Mouse (Mus musculus): ENCODE measurements at regions not wholly inside any gene's neighbourhood (a gene's known extent, or its start where the extent isn't known, plus 50 kb on each side); places are given as distances from the start of the nearest gene placed in this dataset.

- Histone ChIP-seq H3K9me3 (ENCODE audit: control insufficient read depth, low read length) (no peaks in the 10 kb centered on the region), H3K4me3 (replicated peaks) (no peak overlapping the region), H3K4me1 (ENCODE audit: control insufficient read depth) (no peaks in the 10 kb centered on the region), H3K36me3 (ENCODE audit: control insufficient read depth) (no peaks in the 10 kb centered on the region), H3K27me3 (ENCODE audit: control insufficient read depth) (no peaks in the 10 kb centered on the region)
- TF ChIP-seq GATA1 (IDR thresholded peaks at IDR 0.05; ENCODE audit: low read length) (no peak), TAL1 (IDR thresholded peaks at IDR 0.05; ENCODE audit: low read length) (no peak)
Measured at GRCm38 (mm10) chr2:75442632-75443031, 216.4 kb upstream of the Hnrnpa3 start.

- Histone ChIP-seq H3K36me3 (ENCODE audit: control insufficient read depth) (no peaks in the 10 kb centered on the region), H3K27me3 (ENCODE audit: control insufficient read depth) (no peaks in the 10 kb centered on the region), H3K4me3 (replicated peaks) (no peak overlapping the region), H3K4me1 (ENCODE audit: control insufficient read depth) (no peaks in the 10 kb centered on the region; the same call in 1 of the 2 replicates), H3K9me3 (ENCODE audit: control insufficient read depth, low read length) (no peaks in the 10 kb centered on the region)
- TF ChIP-seq GATA1 (IDR thresholded peaks at IDR 0.05; ENCODE audit: low read length) (no peak), TAL1 (IDR thresholded peaks at IDR 0.05; ENCODE audit: low read length) (no peak)
Measured at GRCm38 (mm10) chr2:75445189-75445588, 213.9 kb upstream of the Hnrnpa3 start.

DNA sequence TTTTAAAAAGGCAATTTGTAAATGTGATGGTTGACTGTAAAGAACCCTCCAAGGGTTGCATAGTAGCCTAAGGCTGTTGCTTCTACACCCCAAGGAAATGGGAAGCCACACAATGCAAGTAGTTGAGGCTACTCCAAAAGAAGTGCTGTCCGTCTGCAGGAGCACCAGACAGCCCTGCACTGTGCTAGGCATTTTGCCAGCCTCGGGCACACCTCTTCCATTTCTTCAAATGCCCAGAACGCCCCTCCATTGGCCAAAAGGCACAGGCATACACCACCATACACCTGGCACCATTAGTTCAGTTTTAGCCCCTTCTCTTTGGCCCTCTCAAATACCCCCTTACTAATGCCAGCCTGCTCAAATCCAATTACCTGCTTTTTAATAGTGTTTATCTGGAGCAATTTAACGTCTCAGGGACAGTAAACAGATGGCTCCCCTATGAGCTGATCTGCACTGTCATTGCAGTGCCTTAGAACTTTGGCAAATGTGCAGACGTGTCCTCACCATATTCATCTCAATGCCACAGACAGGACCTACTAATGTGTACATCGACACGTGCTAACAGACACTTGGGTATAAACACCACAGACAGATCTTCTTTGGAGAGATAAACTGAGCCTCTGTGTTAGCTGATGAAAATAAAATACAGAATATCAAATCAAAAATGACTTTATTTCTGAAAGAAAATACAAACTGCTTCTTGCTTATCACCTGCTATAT lies 211.9 kb upstream of the Hnrnpa3 start:
- TF ChIP-seq TAL1 (IDR thresholded peaks at IDR 0.05; ENCODE audit: low read length) = no peak
- TF ChIP-seq GATA1 (IDR thresholded peaks at IDR 0.05; ENCODE audit: low read length) = no peak
- Histone ChIP-seq H3K4me1 (ENCODE audit: control insufficient read depth) (peaks cover 8% of the 10 kb centered on the region; the same call in 1 of the 2 replicates), H3K27me3 (ENCODE audit: control insufficient read depth) (no peaks in the 10 kb centered on the region), H3K9me3 (ENCODE audit: control insufficient read depth, low read length) (no peaks in the 10 kb centered on the region), H3K36me3 (ENCODE audit: control insufficient read depth) (no peaks in the 10 kb centered on the region), H3K4me3 (replicated peaks) (no peak overlapping the region)

- H3K36me3 ChIP-seq (ENCODE audit: control insufficient read depth) = no peaks in the 10 kb centered on the region
- H3K4me3 ChIP-seq (replicated peaks) = no peak overlapping the region
- no peaks in the 10 kb centered on the region for H3K9me3 ChIP-seq (ENCODE audit: control insufficient read depth, low read length)
- H3K4me1 ChIP-seq (ENCODE audit: control insufficient read depth) = peaks cover 13% of the 10 kb centered on the region; the same call in 1 of the 2 replicates
- no peaks in the 10 kb centered on the region for H3K27me3 ChIP-seq (ENCODE audit: control insufficient read depth)
- no peak for TF ChIP-seq GATA1 (IDR thresholded peaks at IDR 0.05; ENCODE audit: low read length)
- TF ChIP-seq TAL1 (IDR thresholded peaks at IDR 0.05; ENCODE audit: low read length) = no peak
Measured at GRCm38 (mm10) chr2:75448221-75448620, 210.8 kb upstream of the Hnrnpa3 start.

GRCm38 (mm10) chr2:75451846-75452267 lies 207.2 kb upstream of the Hnrnpa3 start:
- Histone ChIP-seq H3K9me3 (ENCODE audit: control insufficient read depth, low read length) (no peaks in the 10 kb centered on the region), H3K4me1 (ENCODE audit: control insufficient read depth) (peaks cover 37% of the 10 kb centered on the region), H3K36me3 (ENCODE audit: control insufficient read depth) (no peaks in the 10 kb centered on the region), H3K27me3 (ENCODE audit: control insufficient read depth) (no peaks in the 10 kb centered on the region), H3K4me3 (replicated peaks) (no peak overlapping the region)
- no peak for TF ChIP-seq GATA1 (IDR thresholded peaks at IDR 0.05; ENCODE audit: low read length)
- TF ChIP-seq TAL1 (IDR thresholded peaks at IDR 0.05; ENCODE audit: low read length) = no peak

- Histone ChIP-seq H3K4me1 (ENCODE audit: control insufficient read depth) (peaks cover 40% of the 10 kb centered on the region), H3K36me3 (ENCODE audit: control insufficient read depth) (no peaks in the 10 kb centered on the region), H3K27me3 (ENCODE audit: control insufficient read depth) (no peaks in the 10 kb centered on the region), H3K4me3 (replicated peaks) (no peak overlapping the region), H3K9me3 (ENCODE audit: control insufficient read depth, low read length) (no peaks in the 10 kb centered on the region)
- TF ChIP-seq GATA1 (IDR thresholded peaks at IDR 0.05; ENCODE audit: low read length) = no peak
- no peak for TF ChIP-seq TAL1 (IDR thresholded peaks at IDR 0.05; ENCODE audit: low read length)
Measured at GRCm38 (mm10) chr2:75452274-75453148, 206.6 kb upstream of the Hnrnpa3 start.

- H3K4me1 ChIP-seq (ENCODE audit: control insufficient read depth) = peaks cover 56% of the 10 kb centered on the region
- no peak overlapping the region for H3K4me3 ChIP-seq (replicated peaks)
- H3K36me3 ChIP-seq (ENCODE audit: control insufficient read depth) = no peaks in the 10 kb centered on the region
- H3K27me3 ChIP-seq (ENCODE audit: control insufficient read depth) = no peaks in the 10 kb centered on the region
- H3K9me3 ChIP-seq (ENCODE audit: control insufficient read depth, low read length) = no peaks in the 10 kb centered on the region
- no peak for TF ChIP-seq GATA1 (IDR thresholded peaks at IDR 0.05; ENCODE audit: low read length)
- TF ChIP-seq TAL1 (IDR thresholded peaks at IDR 0.05; ENCODE audit: low read length) = no peak
Measured at GRCm38 (mm10) chr2:75455481-75455880, 203.6 kb upstream of the Hnrnpa3 start.

- Histone ChIP-seq H3K36me3 (ENCODE audit: control insufficient read depth) (no peaks in the 10 kb centered on the region), H3K4me3 (replicated peaks) (no peak overlapping the region), H3K9me3 (ENCODE audit: control insufficient read depth, low read length) (no peaks in the 10 kb centered on the region), H3K4me1 (ENCODE audit: control insufficient read depth) (peaks cover 59% of the 10 kb centered on the region), H3K27me3 (ENCODE audit: control insufficient read depth) (no peaks in the 10 kb centered on the region)
- TF ChIP-seq TAL1 (IDR thresholded peaks at IDR 0.05; ENCODE audit: low read length) = no peak
- no peak for TF ChIP-seq GATA1 (IDR thresholded peaks at IDR 0.05; ENCODE audit: low read length)
Measured at GRCm38 (mm10) chr2:75456272-75456671, 202.8 kb upstream of the Hnrnpa3 start.

GRCm38 (mm10) chr2:75457423-75457822 lies 201.6 kb upstream of the Hnrnpa3 start:
- no peaks in the 10 kb centered on the region for H3K9me3 ChIP-seq (ENCODE audit: control insufficient read depth, low read length)
- H3K4me1 ChIP-seq (ENCODE audit: control insufficient read depth) = peaks cover 55% of the 10 kb centered on the region
- TF ChIP-seq TAL1 (IDR thresholded peaks at IDR 0.05; ENCODE audit: low read length) (no peak), GATA1 (IDR thresholded peaks at IDR 0.05; ENCODE audit: low read length) (no peak)
- H3K36me3 ChIP-seq (ENCODE audit: control insufficient read depth) = no peaks in the 10 kb centered on the region
- no peak overlapping the region for H3K4me3 ChIP-seq (replicated peaks)
- H3K27me3 ChIP-seq (ENCODE audit: control insufficient read depth) = no peaks in the 10 kb centered on the region

Measured in erythroblast, embryonic 14.5 days (primary cell).